Mouse (Mus musculus) small intestine, adult 2 months (tissue): Measurements from ENCODE around the gene Tmem175. TPM values are rescaled to one million over a fixed set of nuclear protein-coding genes. Genes with fewer than 3 reads are reported as not detected.

ENCODE experiments used
- H3K27ac ChIP-seq: fragments of 200-500 bp; 2 replicates; pipeline ENCODE4 v1.5.1; 2012; ENCODE audit warnings: low read depth, low read length, control low read depth, inconsistent platforms; ENCODE audit not compliant: insufficient read depth
- H3K27me3 ChIP-seq: fragments of 200-500 bp; 2 replicates; pipeline ENCODE4 v1.6.1; 2012; ENCODE audit warnings: mild to moderate bottlenecking, moderate library complexity, low read length, inconsistent platforms; ENCODE audit not compliant: control insufficient read depth, insufficient read depth
- H3K36me3 ChIP-seq: fragments of 200-500 bp; 2 replicates; pipeline ENCODE4 v1.6.1; 2012; ENCODE audit warnings: mild to moderate bottlenecking, low read length, control low read depth, inconsistent platforms; ENCODE audit not compliant: control insufficient read depth, insufficient read depth
- H3K4me1 ChIP-seq: fragments of 200-500 bp; 2 replicates; pipeline ENCODE4 v1.6.1; 2012; ENCODE audit warnings: low read length, inconsistent platforms, mixed read lengths; ENCODE audit not compliant: control insufficient read depth, insufficient read depth, insufficient read length
- H3K4me3 ChIP-seq: fragments of 200-500 bp; 2 replicates; pipeline ENCODE4 v1.5.1; 2012; ENCODE audit warnings: low read depth, mild to moderate bottlenecking, control low read depth, inconsistent platforms, low read length, moderate library complexity
- CTCF ChIP-seq: fragments of 200-500 bp; IDR thresholded peaks from 2 replicates; pipeline ENCODE4 v1.5.1; 2012; ENCODE audit warnings: low read depth, mild to moderate bottlenecking, control low read depth, inconsistent platforms, low read length, moderate library complexity, mixed read lengths; ENCODE audit not compliant: insufficient replicate concordance, insufficient read length; ENCODE audit errors: extremely low read depth
- POLR2A ChIP-seq: fragments of 200-500 bp; IDR thresholded peaks from 2 replicates; pipeline ENCODE4 v1.6.1; 2012; ENCODE audit warnings: low read depth, mild to moderate bottlenecking, control low read depth, inconsistent platforms, low read length, moderate library complexity
- WGBS: fragments of 180-500 bp; shearing (Covaris S2); methylation state at CpG from one replicate; pipeline ENCODE4 v1.1.7; 2018; 5-methylcytosine and 5-hydroxymethylcytosine counted together
- polyA plus RNA-seq: library from polyadenylated mRNA; depleted of rRNA; stranded (reverse); fragments of >200 nt; gene quantifications from 2 replicates; pipeline ENCODE4 v1.2.3, GENCODE M21; 2012; rRNA removed

The Tmem175 gene
- 18.3 and 31.1 TPM in 2 replicates for polyA plus RNA-seq

DNA sequence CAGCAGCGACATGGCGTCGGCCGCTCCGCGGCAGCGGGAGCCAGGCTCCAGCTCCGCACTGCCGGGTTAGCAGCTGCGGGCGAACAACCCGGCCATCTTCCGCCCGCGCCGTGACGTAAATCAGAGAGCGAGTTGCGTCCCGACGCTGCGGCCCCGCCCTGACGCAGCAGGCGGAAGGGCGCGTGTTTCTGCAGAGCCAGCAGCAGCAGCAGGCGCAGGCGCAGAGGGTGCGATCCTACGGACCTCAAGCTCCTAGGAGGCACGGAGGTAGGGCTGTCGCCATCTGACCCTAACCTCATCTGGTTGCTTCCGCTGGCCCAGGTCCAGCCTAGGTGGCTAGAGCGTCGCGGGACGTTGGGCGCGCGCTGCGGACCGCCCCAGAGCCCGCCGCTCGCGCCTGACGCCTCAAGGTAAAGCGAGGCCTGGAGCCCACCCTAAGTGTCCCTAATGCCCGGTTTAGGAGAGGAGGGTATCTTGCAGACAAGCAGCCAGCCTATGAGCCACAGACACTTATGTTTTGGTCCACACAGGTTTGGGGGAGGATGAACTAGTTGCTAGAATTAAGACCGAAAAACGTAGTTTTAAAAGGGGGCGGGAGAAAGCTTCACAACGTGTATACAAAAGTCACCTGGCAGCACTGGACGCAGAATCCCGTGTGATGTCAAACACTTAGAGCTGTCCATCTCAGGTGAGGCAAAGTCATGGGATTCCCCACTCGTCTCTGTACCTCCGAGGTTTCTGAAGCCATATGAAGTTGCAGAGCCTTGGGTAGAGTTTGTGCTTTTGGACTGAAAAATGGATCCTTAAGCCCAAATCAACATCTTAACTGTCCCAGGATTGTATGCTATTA is at the start of gene Tmem175, which contains the start of gene Gak:
Gene Tmem175 (plus strand): TSS at position 137 of the 850 bp plus-strand sequence.
Gene Gak (minus strand): TSS at position 122 of the 850 bp plus-strand sequence.
- Histone ChIP-seq H3K36me3 (no peaks in the 10 kb centered on the region), H3K27me3 (no peaks in the 10 kb centered on the region), H3K4me1 (peaks cover 7% of the 10 kb centered on the region; the same call in 1 of the 2 replicates), H3K27ac (peak within 1 kb of the TSS; percentile 81), H3K4me3 (peak within 1 kb of the TSS; percentile 79)
- TF ChIP-seq POLR2A (peak; percentile 99), CTCF (no peak)
- WGBS = under 1% methylated on average over 58 of the region's 58 CpGs

DNA sequence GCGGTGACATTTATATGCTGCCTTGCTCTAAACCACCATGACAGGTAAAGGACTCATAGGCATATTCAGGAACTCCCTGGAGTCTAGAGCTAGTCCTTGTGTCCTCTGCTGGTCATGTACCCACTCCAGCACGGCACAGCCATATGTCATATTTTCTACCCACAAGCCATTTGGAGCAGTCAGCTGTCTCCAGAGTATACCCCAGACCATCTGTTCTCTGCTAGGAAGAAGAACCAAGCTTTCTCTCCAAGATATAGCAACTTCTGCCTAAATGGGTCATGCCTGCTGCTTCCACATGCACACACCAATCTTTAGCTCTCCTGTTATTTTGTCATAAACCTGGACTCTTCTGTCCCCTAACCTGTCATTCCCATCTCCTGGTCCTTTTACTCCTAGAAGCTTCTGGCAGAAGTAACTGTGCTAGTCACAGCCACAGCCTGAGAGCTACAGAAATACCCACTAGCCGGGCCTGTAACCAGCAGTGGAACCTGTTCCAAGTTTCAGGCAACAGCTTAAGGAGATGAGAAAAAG is 48.1 kb upstream of the Tmem175 start:
- no peak for TF ChIP-seq POLR2A
- no peak for TF ChIP-seq CTCF
- WGBS = 88% methylated on average over 3 of the region's 3 CpGs
- no peak overlapping the region for H3K4me3 ChIP-seq
- no peak overlapping the region for H3K27ac ChIP-seq
- H3K36me3 ChIP-seq = peaks cover 80% of the 10 kb centered on the region
- H3K27me3 ChIP-seq = no peaks in the 10 kb centered on the region
- no peaks in the 10 kb centered on the region for H3K4me1 ChIP-seq

DNA sequence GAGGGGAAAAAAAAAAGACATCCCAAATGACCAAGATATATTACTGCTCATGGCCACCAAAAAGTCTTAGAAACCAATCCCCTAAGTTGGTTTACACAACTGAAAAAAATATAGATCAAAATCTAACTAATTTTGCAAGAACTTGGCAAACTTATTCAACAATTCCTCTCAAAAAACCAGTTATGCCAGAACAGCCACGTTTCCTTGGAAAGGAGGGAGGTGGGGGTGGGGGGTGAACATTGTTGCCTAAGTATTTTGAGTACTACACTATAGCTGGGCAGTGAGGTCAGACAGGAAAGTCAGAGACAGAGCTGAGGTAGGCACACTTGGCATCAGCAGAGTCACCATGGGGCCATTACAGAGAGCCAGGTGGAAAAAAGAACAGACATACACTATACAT is 29.6 kb upstream of the Tmem175 start:
- Histone ChIP-seq H3K27ac (no peak overlapping the region), H3K27me3 (no peaks in the 10 kb centered on the region), H3K4me3 (no peak overlapping the region), H3K4me1 (no peaks in the 10 kb centered on the region), H3K36me3 (peaks cover 88% of the 10 kb centered on the region)
- WGBS = 53% methylated on average over 1 of the region's 1 CpGs
- TF ChIP-seq CTCF = no peak

DNA sequence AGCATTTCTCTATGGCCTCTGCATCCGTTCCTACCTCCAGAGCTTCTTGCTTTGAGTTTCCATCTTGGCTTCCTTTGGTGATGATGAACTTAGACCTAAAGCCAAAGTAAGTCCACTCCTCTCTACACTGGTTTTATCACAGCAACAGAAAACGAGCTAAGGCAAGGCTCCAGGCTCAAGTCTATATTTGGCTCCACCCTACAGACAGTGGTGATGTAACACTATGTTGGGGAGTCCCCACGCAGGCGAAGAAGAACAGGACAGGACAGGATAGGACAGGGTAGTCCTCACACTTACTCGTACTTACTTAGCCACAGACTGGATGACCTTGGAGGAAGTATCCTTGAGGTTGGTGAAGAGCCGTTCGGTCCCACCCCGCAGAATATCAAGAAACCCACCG is 27.0 kb upstream of the Tmem175 start:
- no peak for TF ChIP-seq POLR2A
- TF ChIP-seq CTCF = no peak
- Histone ChIP-seq H3K4me1 (no peaks in the 10 kb centered on the region), H3K4me3 (no peak overlapping the region), H3K27ac (no peak overlapping the region), H3K36me3 (peaks cover 88% of the 10 kb centered on the region), H3K27me3 (no peaks in the 10 kb centered on the region)
- WGBS = 85% methylated on average over 9 of the region's 9 CpGs

DNA sequence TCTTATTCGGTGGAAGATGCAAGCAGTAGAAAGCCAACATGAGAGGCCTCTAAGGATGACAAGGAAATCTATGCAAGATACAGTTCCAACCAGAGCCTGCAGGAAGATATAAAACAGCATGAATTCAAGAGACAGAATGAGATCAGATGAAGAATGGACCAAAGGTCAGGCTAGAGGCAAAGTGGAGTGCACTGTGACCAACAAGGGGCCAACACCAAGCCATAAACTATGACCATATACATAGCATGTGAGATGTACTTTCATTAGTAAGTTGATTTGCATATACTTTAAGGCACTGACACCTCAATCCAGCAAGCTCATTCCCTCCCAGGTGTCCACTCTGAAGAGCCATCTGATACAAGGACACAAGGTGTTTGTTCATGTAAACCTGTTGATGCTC is 19.1 kb upstream of the Tmem175 start:
- peaks cover 86% of the 10 kb centered on the region for H3K36me3 ChIP-seq
- WGBS = 93% methylated on average over 1 of the region's 1 CpGs
- TF ChIP-seq POLR2A (no peak), CTCF (no peak)
- H3K4me3 ChIP-seq = no peak overlapping the region
- no peaks in the 10 kb centered on the region for H3K27me3 ChIP-seq
- no peaks in the 10 kb centered on the region for H3K4me1 ChIP-seq
- no peak overlapping the region for H3K27ac ChIP-seq

DNA sequence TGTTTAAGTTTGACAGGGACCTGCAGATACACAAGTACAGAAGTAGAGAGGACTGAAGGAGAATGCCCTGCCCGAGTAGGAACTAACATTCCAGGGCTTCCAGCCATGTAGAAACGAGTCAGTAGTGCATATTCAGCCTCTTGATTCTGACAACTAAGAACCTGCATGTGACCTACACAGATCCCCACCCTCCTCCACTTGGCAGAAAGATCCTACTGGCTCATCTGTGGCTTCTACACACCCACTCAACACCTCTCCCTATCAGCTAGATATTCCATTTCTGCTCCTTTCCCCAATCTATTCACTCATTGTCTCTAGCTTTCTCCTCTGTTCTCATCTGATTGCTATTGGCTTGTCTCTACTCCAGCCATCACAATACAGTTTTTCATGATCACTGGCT is 7.7 kb upstream of the Tmem175 start:
- peaks cover 55% of the 10 kb centered on the region for H3K36me3 ChIP-seq
- no peaks in the 10 kb centered on the region for H3K27me3 ChIP-seq
- no peaks in the 10 kb centered on the region for H3K4me1 ChIP-seq
- 51% methylated on average over 2 of the region's 2 CpGs for WGBS
- H3K27ac ChIP-seq = no peak overlapping the region
- H3K4me3 ChIP-seq = no peak overlapping the region
- TF ChIP-seq CTCF (no peak), POLR2A (no peak)

DNA sequence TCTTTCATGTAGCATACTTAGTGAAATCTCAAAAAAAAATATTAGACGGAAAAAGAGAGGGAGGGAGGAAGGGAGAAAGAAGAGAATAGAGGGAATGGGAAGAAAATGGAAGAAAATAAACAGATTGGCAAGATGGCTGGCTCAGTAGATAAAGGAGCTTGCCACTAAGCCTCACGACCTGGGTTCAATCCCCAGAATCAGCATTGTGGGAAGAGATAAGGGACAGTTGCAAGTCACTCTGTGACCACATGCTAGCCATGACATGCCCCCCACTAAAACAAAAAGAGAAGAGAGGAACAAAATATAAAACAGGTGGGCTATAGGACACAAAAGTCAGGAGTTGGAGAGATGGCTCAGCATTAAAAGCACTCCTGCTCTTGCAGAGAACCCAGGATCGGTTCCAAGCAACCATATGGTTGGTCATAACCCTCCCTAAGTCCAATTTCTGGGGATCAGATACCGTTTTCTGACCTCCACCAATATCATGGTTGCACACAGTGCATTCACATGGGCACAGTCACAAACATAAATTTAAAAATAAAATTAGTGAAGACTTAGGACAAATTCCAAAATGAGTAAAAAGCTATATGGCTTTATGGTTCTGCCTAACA is 3.4 kb upstream of the Tmem175 start:
- TF ChIP-seq CTCF (no peak), POLR2A (no peak)
- peaks cover 30% of the 10 kb centered on the region for H3K36me3 ChIP-seq
- H3K27me3 ChIP-seq = no peaks in the 10 kb centered on the region
- no peak overlapping the region for H3K27ac ChIP-seq
- H3K4me3 ChIP-seq = no peak overlapping the region
- 80% methylated on average over 4 of the region's 4 CpGs for WGBS
- peaks cover 7% of the 10 kb centered on the region; the same call in 1 of the 2 replicates for H3K4me1 ChIP-seq
